Mouse (Mus musculus) hindbrain, embryonic 12.5 days (tissue): ENCODE results near the gene Zmym6. TPM values are rescaled to one million over a fixed set of nuclear protein-coding genes. Genes with fewer than 3 reads are reported as not detected.
A peak's percentile ranks its signal among the peaks of the same experiment; 100 is the strongest.

Source experiments
- ATAC-seq: fragments of 200-750 bp; cut with Nextera tagmentation; 2 replicates; pipeline ENCODE4 v1.8.0; 2017; ENCODE audit warnings: moderate TSS enrichment; ENCODE audit not compliant: low FRiP score
- H3K27ac ChIP-seq: fragments of 300-500 bp; sonication (generic); 2 replicates; pipeline ENCODE4 v1.5.1; 2016; ENCODE audit warnings: mild to moderate bottlenecking
- H3K27me3 ChIP-seq: fragments of 300-500 bp; sonication (generic); 2 replicates; pipeline ENCODE4 v1.6.1; 2016; ENCODE audit warnings: mild to moderate bottlenecking
- H3K36me3 ChIP-seq: fragments of 300-500 bp; sonication (generic); 2 replicates; pipeline ENCODE4 v1.6.1; 2016; ENCODE audit warnings: mild to moderate bottlenecking
- H3K4me1 ChIP-seq: fragments of 300-500 bp; sonication (generic); 2 replicates; pipeline ENCODE4 v1.6.1; 2016
- H3K4me2 ChIP-seq: fragments of 300-500 bp; sonication (generic); replicated peaks from 2 replicates; pipeline ENCODE4 v1.6.1; 2016; ENCODE audit warnings: mild to moderate bottlenecking
- H3K4me3 ChIP-seq: fragments of 300-500 bp; sonication (generic); 2 replicates; pipeline ENCODE4 v1.5.1; 2016; ENCODE audit warnings: mild to moderate bottlenecking
- H3K9ac ChIP-seq: fragments of 300-500 bp; sonication (generic); 2 replicates; pipeline ENCODE4 v1.6.1; 2016; ENCODE audit warnings: mild to moderate bottlenecking, moderate library complexity
- H3K9me3 ChIP-seq: fragments of 300-500 bp; sonication (generic); replicated peaks from 2 replicates; pipeline ENCODE4 v1.6.1; 2016; ENCODE audit warnings: mild to moderate bottlenecking
- WGBS: fragments of 180-500 bp; shearing (Covaris S2); methylation state at CpG from one replicate; pipeline ENCODE4 v1.1.7; 2016; 5-methylcytosine and 5-hydroxymethylcytosine counted together
- polyA plus RNA-seq: library from polyadenylated mRNA; unstranded; fragments of >200 nt; fragmentation: Nextera tagmentation; extraction: Ambion mirVana; gene quantifications from 2 replicates; pipeline ENCODE4 v1.2.1, GENCODE M21; 2016

Gene Zmym6
- polyA plus RNA-seq, 1 experiment from 2014 or later: 36.0 TPM

DNA sequence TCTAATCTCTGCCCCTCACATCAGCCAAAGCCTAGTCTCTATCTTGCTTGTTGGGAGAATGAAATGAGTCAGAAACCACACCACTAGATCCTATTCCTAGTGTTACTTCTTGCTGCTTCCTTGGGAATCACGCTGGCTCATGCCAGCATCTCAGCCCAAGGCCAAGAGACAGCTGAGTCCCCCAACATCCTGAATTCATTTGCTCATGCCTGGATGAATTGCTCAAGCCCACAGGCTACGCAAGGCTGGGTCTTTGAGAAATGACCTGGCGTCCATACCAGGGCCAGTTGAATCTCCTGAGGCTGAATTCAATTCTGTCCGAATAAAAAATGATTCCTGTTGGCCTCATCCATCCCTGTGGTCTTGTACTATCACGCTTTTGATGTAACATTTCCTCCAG is 60.4 kb downstream of the Zmym6 start:
- H3K9ac ChIP-seq: no peak overlapping the region
- no peak overlapping the region for H3K27ac ChIP-seq
- H3K36me3 ChIP-seq: no peaks in the 10 kb centered on the region
- ATAC-seq: no peak
- H3K9me3 ChIP-seq: no peaks in the 10 kb centered on the region
- 0 out of 2 replicates have a peak, but pooled peaks cover 4% of the 10 kb centered on the region for H3K4me1 ChIP-seq
- H3K4me2 ChIP-seq: no peak overlapping the region
- WGBS: 72% methylated on average over 5 of the region's 5 CpGs
- H3K4me3 ChIP-seq: no peak overlapping the region
- no peaks in the 10 kb centered on the region for H3K27me3 ChIP-seq

GRCm38 (mm10) chr4:127138486-127138885 is 61.3 kb downstream of the Zmym6 start:
- H3K9me3 ChIP-seq: no peaks in the 10 kb centered on the region
- 0 out of 2 replicates have a peak, but pooled peaks cover 4% of the 10 kb centered on the region for H3K4me1 ChIP-seq
- H3K9ac ChIP-seq: no peak overlapping the region
- H3K27ac ChIP-seq: no peak overlapping the region
- no peak; the same call in 1 of the 2 replicates for ATAC-seq
- H3K4me2 ChIP-seq: no peak overlapping the region
- no peak overlapping the region for H3K4me3 ChIP-seq
- 54% methylated on average over 6 of the region's 6 CpGs for WGBS
- H3K36me3 ChIP-seq: no peaks in the 10 kb centered on the region
- H3K27me3 ChIP-seq: no peaks in the 10 kb centered on the region

- Histone ChIP-seq H3K36me3 (no peaks in the 10 kb centered on the region), H3K9ac (no peak overlapping the region), H3K4me3 (no peak overlapping the region), H3K9me3 (no peaks in the 10 kb centered on the region), H3K27ac (no peak overlapping the region), H3K27me3 (no peaks in the 10 kb centered on the region), H3K4me1 (no peaks in the 10 kb centered on the region), H3K4me2 (no peak overlapping the region)
- WGBS: 85% methylated on average over 13 of the region's 13 CpGs
- no peak for ATAC-seq
These were observed 72.8 kb downstream of the Zmym6 start for GRCm38 (mm10) chr4:127150031-127150430.

GRCm38 (mm10) chr4:127153345-127153744 is 76.2 kb downstream of the Zmym6 start:
- no peak overlapping the region for H3K4me2 ChIP-seq
- WGBS: 64% methylated on average over 1 of the region's 1 CpGs
- H3K27me3 ChIP-seq: no peaks in the 10 kb centered on the region
- ATAC-seq: no peak
- no peaks in the 10 kb centered on the region for H3K36me3 ChIP-seq
- H3K27ac ChIP-seq: no peak overlapping the region
- H3K9ac ChIP-seq: no peak overlapping the region
- H3K9me3 ChIP-seq: no peaks in the 10 kb centered on the region
- no peak overlapping the region for H3K4me3 ChIP-seq
- H3K4me1 ChIP-seq: no peaks in the 10 kb centered on the region

DNA sequence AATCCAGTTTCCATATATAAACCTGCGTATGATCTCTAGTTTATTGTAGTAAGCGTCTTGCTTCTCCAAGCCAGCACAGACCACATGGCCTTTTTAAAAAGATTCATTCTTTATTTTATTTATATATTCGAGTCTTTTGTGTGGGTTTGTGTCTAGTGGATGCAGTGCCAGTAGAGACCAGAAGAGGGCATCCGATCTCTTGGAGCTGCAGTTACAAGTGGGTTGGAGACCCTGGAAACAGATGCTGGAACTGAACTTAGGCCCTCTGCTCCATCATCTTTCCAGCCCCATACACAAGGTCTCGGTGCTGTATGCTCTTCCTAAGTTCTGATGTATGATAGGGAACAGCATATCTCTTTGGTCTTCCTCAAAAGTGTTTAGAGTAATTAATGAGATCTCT is 78.6 kb downstream of the Zmym6 start:
- Histone ChIP-seq H3K36me3 (no peaks in the 10 kb centered on the region), H3K4me1 (no peaks in the 10 kb centered on the region), H3K27me3 (no peaks in the 10 kb centered on the region), H3K27ac (no peak overlapping the region), H3K4me3 (no peak overlapping the region), H3K9me3 (no peaks in the 10 kb centered on the region), H3K4me2 (no peak overlapping the region), H3K9ac (no peak overlapping the region)
- ATAC-seq: no peak
- WGBS: 61% methylated on average over 5 of the region's 5 CpGs

GRCm38 (mm10) chr4:127157746-127158145 is 80.6 kb downstream of the Zmym6 start:
- H3K27me3 ChIP-seq: no peaks in the 10 kb centered on the region
- no peak overlapping the region for H3K4me3 ChIP-seq
- H3K4me1 ChIP-seq: no peaks in the 10 kb centered on the region
- no peak for ATAC-seq
- no peaks in the 10 kb centered on the region for H3K9me3 ChIP-seq
- 88% methylated on average over 4 of the region's 4 CpGs for WGBS
- no peak overlapping the region for H3K9ac ChIP-seq
- H3K27ac ChIP-seq: no peak overlapping the region
- H3K4me2 ChIP-seq: no peak overlapping the region
- no peaks in the 10 kb centered on the region for H3K36me3 ChIP-seq

- Histone ChIP-seq H3K9ac (no peak overlapping the region), H3K4me1 (peaks cover 10% of the 10 kb centered on the region), H3K9me3 (no peaks in the 10 kb centered on the region), H3K4me3 (no peak overlapping the region), H3K36me3 (no peaks in the 10 kb centered on the region), H3K27me3 (peaks cover 14% of the 10 kb centered on the region), H3K27ac (no peak overlapping the region), H3K4me2 (no peak overlapping the region)
- WGBS: 70% methylated on average over 8 of the region's 8 CpGs
- ATAC-seq: no peak
These were observed 86.7 kb downstream of the Zmym6 start for GRCm38 (mm10) chr4:127163926-127164325.

- H3K27me3 ChIP-seq: peaks cover 38% of the 10 kb centered on the region
- no peaks in the 10 kb centered on the region for H3K9me3 ChIP-seq
- no peak for ATAC-seq
- H3K4me2 ChIP-seq: no peak overlapping the region
- no peaks in the 10 kb centered on the region for H3K36me3 ChIP-seq
- H3K4me1 ChIP-seq: peaks cover 27% of the 10 kb centered on the region
- no peak overlapping the region for H3K9ac ChIP-seq
- WGBS: 80% methylated on average over 5 of the region's 5 CpGs
- no peak overlapping the region for H3K27ac ChIP-seq
- no peak overlapping the region for H3K4me3 ChIP-seq
These were observed 89.9 kb downstream of the Zmym6 start for GRCm38 (mm10) chr4:127167096-127167495.

- ATAC-seq: no peak
- WGBS: 15% methylated on average over 8 of the region's 8 CpGs
- peaks cover 32% of the 10 kb centered on the region for H3K4me1 ChIP-seq
- no peaks in the 10 kb centered on the region for H3K36me3 ChIP-seq
- peaks cover 44% of the 10 kb centered on the region for H3K27me3 ChIP-seq
- H3K9ac ChIP-seq: peak overlapping the region; percentile 76
- H3K27ac ChIP-seq: no peak overlapping the region
- H3K9me3 ChIP-seq: no peaks in the 10 kb centered on the region
- H3K4me3 ChIP-seq: peak overlapping the region; percentile 62
- peak overlapping the region; percentile 78 for H3K4me2 ChIP-seq
These were observed 90.5 kb downstream of the Zmym6 start for GRCm38 (mm10) chr4:127167731-127168130.

DNA sequence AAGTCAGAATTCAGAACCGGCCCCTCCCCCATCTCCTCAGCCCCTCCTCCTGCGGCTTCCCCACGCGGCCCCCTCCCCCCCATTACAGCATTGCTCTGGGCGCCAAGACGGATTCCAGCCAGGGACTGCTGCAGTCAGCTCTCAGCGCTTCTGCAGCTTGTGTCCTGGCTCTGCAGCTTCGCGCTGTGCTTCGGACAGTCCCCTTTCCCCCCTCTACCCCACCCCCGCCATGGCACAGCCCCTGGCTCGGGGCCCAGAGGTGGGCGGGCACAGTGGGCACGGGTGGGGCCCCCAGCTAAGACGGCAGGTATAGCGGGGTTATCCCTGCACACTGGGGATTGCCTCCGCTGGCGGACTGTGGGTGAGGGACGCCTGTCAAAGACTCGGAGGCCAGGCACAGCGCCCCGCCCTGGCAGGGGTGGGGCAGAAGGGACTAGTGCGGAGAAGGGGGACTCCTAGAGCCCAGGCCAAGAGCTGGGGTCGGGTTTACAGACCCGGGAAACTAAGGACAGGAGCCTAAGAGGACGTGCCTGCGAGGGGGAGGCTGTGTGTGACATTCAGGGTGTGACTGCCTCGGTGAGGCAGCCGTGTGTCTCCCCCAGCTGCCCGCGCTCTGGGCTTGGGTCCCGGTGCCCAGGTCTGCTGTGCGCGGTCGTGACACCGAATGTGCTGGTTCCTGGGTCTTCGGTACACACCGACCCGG is 91.2 kb downstream of the Zmym6 start:
- peak; percentile 74 for ATAC-seq
- Histone ChIP-seq H3K9ac (peak overlapping the region; percentile 76), H3K27ac (peak overlapping the region; percentile 86), H3K27me3 (peaks cover 50% of the 10 kb centered on the region), H3K36me3 (no peaks in the 10 kb centered on the region), H3K4me1 (peaks cover 38% of the 10 kb centered on the region), H3K9me3 (no peaks in the 10 kb centered on the region), H3K4me3 (peak overlapping the region; percentile 62), H3K4me2 (peak overlapping the region; percentile 78)
- under 1% methylated on average over 39 of the region's 39 CpGs for WGBS

GRCm38 (mm10) chr4:127168914-127169345 is 91.7 kb downstream of the Zmym6 start, which contains the start of gene Dlgap3:
Gene Dlgap3, plus strand, starts transcription at chr4:127169204.
- Histone ChIP-seq H3K4me3 (peak within 1 kb of the TSS; percentile 62), H3K9me3 (no peaks in the 10 kb centered on the region), H3K4me1 (peaks cover 40% of the 10 kb centered on the region), H3K27me3 (peaks cover 51% of the 10 kb centered on the region), H3K36me3 (no peaks in the 10 kb centered on the region), H3K27ac (peak within 1 kb of the TSS; percentile 86), H3K4me2 (peak within 1 kb of the TSS; percentile 78), H3K9ac (peak within 1 kb of the TSS; percentile 76)
- WGBS: under 1% methylated on average over 49 of the region's 67 CpGs
- ATAC-seq: peak; percentile 66

GRCm38 (mm10) chr4:127169346-127170221 is 92.4 kb downstream of the Zmym6 start:
- Histone ChIP-seq H3K36me3 (no peaks in the 10 kb centered on the region), H3K27me3 (peaks cover 51% of the 10 kb centered on the region), H3K4me2 (peak overlapping the region; percentile 78), H3K4me3 (peak overlapping the region; percentile 62), H3K9me3 (no peaks in the 10 kb centered on the region), H3K9ac (peak overlapping the region; percentile 76), H3K27ac (peak overlapping the region; percentile 86), H3K4me1 (peaks cover 44% of the 10 kb centered on the region)
- WGBS: 1% methylated on average over 40 of the region's 51 CpGs
- peak; percentile 53 for ATAC-seq
